Mouse (Mus musculus): ENCODE results near the gene Fra10ac1. TPM values are rescaled to one million over a fixed set of nuclear protein-coding genes. Genes with fewer than 3 reads are reported as not detected.

Gene Fra10ac1
- total RNA-seq (2017): 28.9 and 31.9 TPM in 2 replicates

DNA sequence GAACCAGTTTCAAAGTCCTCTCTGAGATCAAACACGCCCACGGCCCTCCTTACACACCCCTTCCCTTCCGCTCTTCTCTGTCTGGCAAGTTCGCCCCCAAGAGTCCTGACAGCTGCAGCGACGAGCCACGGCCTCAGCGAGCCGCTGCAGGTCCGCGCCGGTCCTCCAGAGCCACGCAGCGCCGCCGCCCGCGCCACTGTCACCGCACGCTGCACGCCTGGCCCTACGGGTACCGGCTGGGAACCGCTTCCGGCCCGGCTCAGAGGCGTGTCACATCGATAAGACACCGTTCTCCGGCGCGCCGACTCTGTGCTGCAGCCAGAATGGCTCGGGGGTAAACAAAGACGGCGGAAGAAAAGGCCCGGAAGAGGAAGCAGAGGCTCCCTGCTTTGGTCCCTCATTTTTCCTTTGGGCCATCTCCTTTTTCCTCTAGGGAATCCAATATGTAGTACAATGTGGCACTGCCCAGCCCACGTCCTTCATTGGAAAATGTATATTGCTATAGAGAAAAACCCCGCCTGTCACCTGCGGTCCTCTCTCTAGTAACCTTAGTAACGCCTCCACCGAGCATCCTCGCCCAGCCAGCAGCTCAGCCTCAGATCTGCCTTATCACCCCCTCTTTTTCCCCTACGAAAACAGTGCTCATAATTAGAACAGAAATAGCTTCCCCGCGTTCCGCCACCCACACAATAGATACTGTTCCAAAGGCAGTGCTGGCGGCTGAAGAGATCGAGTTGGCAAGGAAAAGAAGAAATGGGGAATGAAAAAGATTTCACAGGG lies at the start of gene Fra10ac1:
TSS of gene Fra10ac1 (minus strand) at position 252 of the 780 bp plus-strand sequence.
- peak; percentile 92 for ATAC-seq (ENCODE audit: extremely low read depth, insufficient number of reproducible peaks, low FRiP score, poor library complexity, severe bottlenecking)

GRCm38 (mm10) chr19:38271071-38271470 lies 47.1 kb upstream of the Fra10ac1 start:
- ATAC-seq (ENCODE audit: extremely low read depth, insufficient number of reproducible peaks, low FRiP score, poor library complexity, severe bottlenecking): no peak

DNA sequence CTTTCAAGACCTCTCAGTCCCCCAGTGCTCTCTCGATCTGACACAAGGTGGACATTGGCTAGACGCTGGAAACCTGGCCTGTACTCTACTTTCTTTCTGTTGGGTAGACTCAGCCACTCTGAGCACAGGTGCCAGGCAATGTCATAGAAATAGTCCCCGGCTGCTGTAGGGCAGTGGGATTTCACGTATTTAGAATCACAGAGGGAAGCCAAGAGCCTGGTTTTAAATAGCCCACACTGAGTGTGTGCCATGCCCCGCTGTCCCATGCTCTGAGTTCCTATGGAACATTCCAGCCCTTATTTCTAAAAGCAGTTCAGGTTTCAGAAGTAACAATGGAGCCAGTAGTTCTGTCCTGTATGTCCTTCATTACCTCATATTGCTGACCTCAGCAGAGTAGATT lies 43.5 kb upstream of the Fra10ac1 start:
- ATAC-seq (ENCODE audit: extremely low read depth, insufficient number of reproducible peaks, low FRiP score, poor library complexity, severe bottlenecking): no peak

GRCm38 (mm10) chr19:38265767-38266166 lies 41.8 kb upstream of the Fra10ac1 start:
- ATAC-seq (ENCODE audit: extremely low read depth, insufficient number of reproducible peaks, low FRiP score, poor library complexity, severe bottlenecking): no peak

DNA sequence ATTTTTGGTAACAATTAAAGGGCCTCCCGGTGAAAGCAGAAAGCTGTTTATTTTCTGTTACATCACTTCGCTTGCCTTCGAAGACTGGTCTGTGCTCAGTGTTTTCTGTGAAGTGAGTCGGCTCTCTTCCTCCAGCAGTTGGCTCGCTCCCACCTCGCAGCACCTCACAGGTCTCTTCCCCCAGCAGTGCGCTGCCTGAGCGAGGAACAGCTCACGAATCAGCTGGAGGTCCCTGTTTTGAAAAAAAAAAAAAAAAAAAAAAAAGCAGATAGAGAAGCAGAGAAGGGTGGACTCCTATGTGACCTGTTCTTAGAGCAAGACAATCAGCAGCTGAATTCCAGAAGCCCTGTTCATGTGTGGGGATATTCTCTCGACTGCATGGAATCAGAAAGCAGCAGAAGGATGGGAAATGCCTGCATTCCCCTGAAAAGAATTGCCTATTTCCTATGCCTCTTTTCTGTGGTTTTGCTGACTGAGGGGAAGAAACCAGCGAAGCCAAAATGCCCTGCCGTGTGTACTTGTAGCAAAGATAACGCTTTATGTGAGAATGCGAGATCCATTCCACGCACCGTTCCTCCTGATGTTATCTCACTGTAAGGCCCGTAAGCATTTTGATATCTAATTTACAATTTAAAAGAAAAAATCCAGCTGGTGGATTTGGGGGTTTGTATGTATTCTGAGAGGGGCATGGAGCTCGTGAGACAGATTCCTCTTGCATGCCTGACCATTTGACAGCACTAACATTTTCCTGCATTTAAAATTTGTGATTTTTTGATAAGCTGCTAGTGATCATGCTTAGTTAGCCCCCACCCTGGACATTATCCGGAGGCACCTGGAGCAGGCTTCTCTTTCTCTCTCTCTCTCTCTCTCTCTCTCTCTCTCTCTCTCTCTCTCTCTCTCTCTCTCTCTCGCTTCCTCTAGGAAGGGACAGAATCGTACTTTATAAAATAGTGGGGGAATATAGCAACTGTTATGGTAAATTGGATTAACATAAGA lies 40.8 kb upstream of the Fra10ac1 start, which contains the start of gene Lgi1:
TSS of gene Lgi1 (plus strand) at position 32 of the 996 bp plus-strand sequence.
- no peak for ATAC-seq (ENCODE audit: extremely low read depth, insufficient number of reproducible peaks, low FRiP score, poor library complexity, severe bottlenecking)

GRCm38 (mm10) chr19:38263829-38264504 lies 40.0 kb upstream of the Fra10ac1 start:
- no peak for ATAC-seq (ENCODE audit: extremely low read depth, insufficient number of reproducible peaks, low FRiP score, poor library complexity, severe bottlenecking)

DNA sequence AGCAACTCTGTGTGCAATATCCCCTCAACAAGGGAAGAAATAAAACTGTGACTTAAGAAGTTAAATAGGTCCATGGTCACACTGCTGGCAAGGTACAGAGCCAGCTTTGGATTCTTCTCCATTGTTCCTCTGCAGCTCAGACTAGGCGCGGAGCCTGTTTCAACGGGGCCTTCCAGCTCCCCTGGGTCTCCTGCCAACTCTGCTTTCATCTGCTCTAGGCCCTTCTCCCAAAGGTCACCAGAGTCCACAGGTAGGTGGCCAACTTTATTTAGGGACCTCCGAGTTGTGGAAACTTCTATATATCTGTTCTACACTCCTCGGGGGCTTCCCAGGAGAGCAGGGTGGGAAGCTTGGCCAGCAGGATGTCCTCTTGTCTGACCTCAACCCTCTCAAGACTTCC lies 37.4 kb upstream of the Fra10ac1 start:
- no peak for ATAC-seq (ENCODE audit: extremely low read depth, insufficient number of reproducible peaks, low FRiP score, poor library complexity, severe bottlenecking)

DNA sequence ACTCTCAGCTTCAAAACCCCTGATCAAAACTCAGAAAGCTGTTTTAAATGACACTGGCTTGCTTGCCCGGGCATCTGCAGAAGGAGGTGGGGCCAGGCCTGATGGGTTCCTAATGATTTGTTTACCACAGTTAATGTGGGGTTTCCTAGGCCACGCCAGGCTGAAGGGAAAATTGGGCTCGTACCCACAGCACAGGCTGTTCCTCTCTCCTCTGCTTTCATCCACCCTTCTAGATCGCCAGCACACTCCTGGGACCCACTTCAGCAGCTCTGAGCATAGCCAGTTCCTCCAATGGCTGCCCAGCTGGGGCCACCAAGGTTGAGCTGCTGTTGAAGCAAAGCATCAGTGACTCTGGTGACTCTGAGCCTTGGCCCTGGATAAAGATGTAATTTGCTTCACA lies 36.4 kb upstream of the Fra10ac1 start:
- ATAC-seq (ENCODE audit: extremely low read depth, insufficient number of reproducible peaks, low FRiP score, poor library complexity, severe bottlenecking): no peak

GRCm38 (mm10) chr19:38259436-38259835 lies 35.5 kb upstream of the Fra10ac1 start:
- no peak for ATAC-seq (ENCODE audit: extremely low read depth, insufficient number of reproducible peaks, low FRiP score, poor library complexity, severe bottlenecking)

GRCm38 (mm10) chr19:38258651-38259065 lies 34.7 kb upstream of the Fra10ac1 start:
- no peak for ATAC-seq (ENCODE audit: extremely low read depth, insufficient number of reproducible peaks, low FRiP score, poor library complexity, severe bottlenecking)

- no peak for ATAC-seq (ENCODE audit: extremely low read depth, insufficient number of reproducible peaks, low FRiP score, poor library complexity, severe bottlenecking)
These were observed 29.8 kb upstream of the Fra10ac1 start for GRCm38 (mm10) chr19:38253796-38254195.

- ATAC-seq (ENCODE audit: extremely low read depth, insufficient number of reproducible peaks, low FRiP score, poor library complexity, severe bottlenecking): no peak
These were observed 25.7 kb upstream of the Fra10ac1 start for GRCm38 (mm10) chr19:38249627-38250026.

GRCm38 (mm10) chr19:38246177-38246622 lies 22.2 kb upstream of the Fra10ac1 start:
- no peak for ATAC-seq (ENCODE audit: extremely low read depth, insufficient number of reproducible peaks, low FRiP score, poor library complexity, severe bottlenecking)

DNA sequence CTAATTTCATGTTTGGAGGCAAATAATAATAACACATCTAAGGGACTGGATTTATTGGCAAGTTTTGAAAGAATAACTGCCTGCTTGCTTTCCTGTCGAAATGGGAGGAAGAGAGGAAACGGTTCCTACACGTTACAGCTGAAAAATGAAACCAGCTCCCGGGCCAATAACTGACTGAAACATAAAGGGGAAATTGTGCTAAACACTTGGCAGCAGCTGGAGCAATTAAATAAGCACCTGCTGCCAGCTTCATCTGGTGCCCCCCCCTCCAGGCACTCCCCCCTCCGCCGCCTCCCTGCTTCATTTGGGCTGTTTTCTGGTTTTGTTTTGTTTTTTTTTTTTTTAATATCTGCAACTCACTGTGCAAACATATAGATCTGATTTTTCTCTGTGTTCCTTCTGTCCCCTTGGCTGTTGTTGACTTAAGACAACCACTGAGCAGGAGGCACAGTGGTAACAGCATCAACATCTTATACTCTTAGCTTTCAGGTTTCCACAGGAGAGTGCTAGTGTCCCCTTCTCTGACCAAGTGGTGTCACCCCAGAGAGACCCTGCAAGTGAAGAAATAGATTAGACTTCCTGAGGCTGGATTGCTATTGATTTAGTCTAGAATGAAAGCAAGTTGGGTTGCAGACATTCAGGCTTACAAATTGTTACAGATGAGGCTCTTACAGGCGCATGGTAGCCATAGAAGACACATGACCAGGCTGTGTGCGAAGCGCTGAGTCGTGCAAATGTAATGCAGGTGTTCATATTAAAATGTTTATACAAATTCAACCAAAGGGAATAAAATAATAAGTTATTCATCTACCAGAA lies 21.6 kb upstream of the Fra10ac1 start:
- ATAC-seq (ENCODE audit: extremely low read depth, insufficient number of reproducible peaks, low FRiP score, poor library complexity, severe bottlenecking): no peak

- no peak for ATAC-seq (ENCODE audit: extremely low read depth, insufficient number of reproducible peaks, low FRiP score, poor library complexity, severe bottlenecking)
These were observed 20.8 kb upstream of the Fra10ac1 start for GRCm38 (mm10) chr19:38244748-38245147.

- no peak for ATAC-seq (ENCODE audit: extremely low read depth, insufficient number of reproducible peaks, low FRiP score, poor library complexity, severe bottlenecking)
These were observed 18.4 kb upstream of the Fra10ac1 start for GRCm38 (mm10) chr19:38242314-38242852.

- no peak for ATAC-seq (ENCODE audit: extremely low read depth, insufficient number of reproducible peaks, low FRiP score, poor library complexity, severe bottlenecking)
These were observed 14.4 kb upstream of the Fra10ac1 start for GRCm38 (mm10) chr19:38238213-38238951.

Data from neutrophil, adult 5-6 weeks (primary cell).